Mouse (Mus musculus): ENCODE data around the gene Tex9. TPM values are rescaled to one million over a fixed set of nuclear protein-coding genes. Genes with fewer than 3 reads are reported as not detected.

The Tex9 gene
- polyA plus RNA-seq, 1 experiment from 2014 or later = 19.3 TPM

DNA sequence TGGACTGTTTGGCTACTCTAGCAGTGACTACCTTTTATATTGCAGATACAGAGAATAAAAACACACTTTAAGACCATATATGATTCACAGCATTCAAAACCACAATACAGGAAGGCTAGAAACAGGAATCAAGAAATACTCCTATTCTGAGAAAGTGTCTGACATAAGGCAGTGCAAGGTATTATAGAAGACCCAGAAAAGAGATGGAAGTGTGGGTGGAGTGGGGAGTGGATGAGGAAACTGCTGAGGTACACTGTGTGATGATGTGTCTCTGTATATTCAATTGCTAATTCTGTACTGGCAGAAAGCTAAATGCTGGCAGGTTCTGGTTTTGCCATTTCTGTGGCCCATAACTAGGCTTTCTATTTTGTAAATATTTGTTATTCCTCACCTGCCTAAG, 28.8 kb upstream of the Tex9 start:
- no peak for ATAC-seq (ENCODE audit: insufficient number of reproducible peaks, low FRiP score)

DNA sequence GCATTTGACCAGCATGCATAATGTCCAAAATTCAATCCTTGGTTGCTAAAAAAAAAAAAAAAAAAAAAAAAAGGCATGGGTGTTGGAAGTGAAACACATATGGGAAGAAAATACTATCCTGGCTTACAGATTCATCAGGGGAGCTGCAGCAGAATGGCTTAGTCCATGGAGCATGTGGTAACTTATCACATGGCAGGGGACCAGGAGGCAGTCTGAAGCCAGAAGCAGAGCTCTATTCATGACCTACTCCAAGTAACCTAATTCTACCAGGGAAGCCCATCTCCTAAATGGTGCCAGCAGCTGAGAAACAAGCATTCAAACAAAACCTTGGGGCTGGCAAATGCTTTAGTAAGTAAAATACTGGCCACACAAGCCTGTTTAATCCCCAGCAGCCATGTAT, 27.2 kb upstream of the Tex9 start:
- no peaks in the 10 kb centered on the region for H3K27me3 ChIP-seq (replicated peaks)
- no peaks in the 10 kb centered on the region for H3K36me3 ChIP-seq
- H3K9me3 ChIP-seq (replicated peaks) = no peaks in the 10 kb centered on the region
- no peak for ATAC-seq (ENCODE audit: insufficient number of reproducible peaks, low FRiP score)
- H3K4me1 ChIP-seq (replicated peaks) = no peaks in the 10 kb centered on the region
- no peak overlapping the region for H3K4me2 ChIP-seq
- H3K9ac ChIP-seq = no peak overlapping the region
- no peak overlapping the region for H3K4me3 ChIP-seq
- no peak overlapping the region for H3K27ac ChIP-seq (ENCODE audit: poor library complexity, severe bottlenecking)

More for the DNA sequence above, 28.8 kb upstream of the Tex9 start:
- Histone ChIP-seq H3K9me3 (replicated peaks) (no peaks in the 10 kb centered on the region), H3K4me3 (no peak overlapping the region), H3K4me1 (replicated peaks) (no peaks in the 10 kb centered on the region), H3K27ac (ENCODE audit: poor library complexity, severe bottlenecking) (no peak overlapping the region), H3K4me2 (no peak overlapping the region), H3K9ac (no peak overlapping the region), H3K27me3 (replicated peaks) (no peaks in the 10 kb centered on the region), H3K36me3 (no peaks in the 10 kb centered on the region)

DNA sequence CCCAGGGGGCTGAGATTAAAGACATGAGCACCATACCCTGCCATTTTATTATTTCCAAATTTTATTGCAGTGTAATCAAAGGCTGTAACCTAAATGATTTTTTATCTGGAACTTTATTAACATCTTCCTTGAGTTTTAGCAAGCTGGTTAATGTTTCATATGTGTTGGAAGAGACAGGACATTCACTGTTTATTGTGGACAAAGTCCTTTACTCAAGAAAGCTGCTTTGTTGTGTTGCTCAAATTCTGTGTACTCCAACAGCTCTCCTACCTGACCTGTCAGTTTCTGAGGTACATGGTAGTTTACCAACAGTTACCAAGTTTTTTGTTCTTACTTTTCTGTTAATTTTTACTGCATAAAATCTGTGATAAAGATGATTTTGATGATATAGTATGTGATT, 23.4 kb upstream of the Tex9 start:
- ATAC-seq (ENCODE audit: insufficient number of reproducible peaks, low FRiP score) = no peak
- no peak overlapping the region for H3K4me3 ChIP-seq
- H3K4me2 ChIP-seq = no peak overlapping the region
- no peaks in the 10 kb centered on the region for H3K27me3 ChIP-seq (replicated peaks)
- no peak overlapping the region for H3K9ac ChIP-seq
- no peaks in the 10 kb centered on the region for H3K4me1 ChIP-seq (replicated peaks)
- H3K36me3 ChIP-seq = no peaks in the 10 kb centered on the region
- no peak overlapping the region for H3K27ac ChIP-seq (ENCODE audit: poor library complexity, severe bottlenecking)
- no peaks in the 10 kb centered on the region for H3K9me3 ChIP-seq (replicated peaks)

DNA sequence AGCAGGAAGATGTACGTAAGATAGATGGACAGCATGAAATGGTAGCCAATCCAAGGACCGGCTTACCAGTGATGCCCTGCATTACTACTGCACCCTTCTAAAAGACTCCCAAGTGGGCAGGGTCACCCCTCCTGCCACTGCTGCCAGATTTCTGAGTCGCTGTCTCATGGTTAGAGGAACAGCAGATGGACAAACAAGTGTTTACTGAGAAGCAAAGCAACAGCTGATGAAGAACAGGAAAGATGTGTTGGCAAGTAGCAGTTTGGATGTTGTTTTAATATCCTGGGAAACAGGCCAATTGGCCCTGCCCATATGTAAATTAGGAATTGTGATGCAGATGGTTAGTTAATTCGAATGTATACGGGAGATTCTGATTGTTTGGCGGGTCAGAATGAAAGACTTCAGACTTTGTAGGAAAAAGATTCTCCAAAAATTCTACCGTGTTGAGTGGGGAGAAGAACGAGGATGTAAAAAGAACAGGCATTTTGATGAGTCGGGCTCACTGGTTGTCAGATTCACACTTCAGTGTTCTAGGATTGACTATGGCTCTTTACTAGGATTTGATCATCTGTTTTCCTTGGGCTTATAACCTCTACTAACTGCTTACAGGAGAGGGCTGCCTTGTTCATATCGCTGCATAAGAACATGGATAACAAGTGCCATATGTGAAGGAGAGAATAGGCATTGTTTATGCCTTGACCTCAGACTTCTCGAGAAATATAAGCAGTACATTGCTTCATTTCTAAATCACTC, 20.4 kb upstream of the Tex9 start:
- no peak overlapping the region for H3K27ac ChIP-seq (ENCODE audit: poor library complexity, severe bottlenecking)
- no peak overlapping the region for H3K9ac ChIP-seq
- no peak overlapping the region for H3K4me3 ChIP-seq
- no peaks in the 10 kb centered on the region for H3K4me1 ChIP-seq (replicated peaks)
- H3K9me3 ChIP-seq (replicated peaks) = no peaks in the 10 kb centered on the region
- 60% methylated on average over 11 of the region's 11 CpGs for WGBS
- H3K27me3 ChIP-seq (replicated peaks) = no peaks in the 10 kb centered on the region
- H3K36me3 ChIP-seq = no peaks in the 10 kb centered on the region
- no peak overlapping the region for H3K4me2 ChIP-seq
- no peak for ATAC-seq (ENCODE audit: insufficient number of reproducible peaks, low FRiP score)

DNA sequence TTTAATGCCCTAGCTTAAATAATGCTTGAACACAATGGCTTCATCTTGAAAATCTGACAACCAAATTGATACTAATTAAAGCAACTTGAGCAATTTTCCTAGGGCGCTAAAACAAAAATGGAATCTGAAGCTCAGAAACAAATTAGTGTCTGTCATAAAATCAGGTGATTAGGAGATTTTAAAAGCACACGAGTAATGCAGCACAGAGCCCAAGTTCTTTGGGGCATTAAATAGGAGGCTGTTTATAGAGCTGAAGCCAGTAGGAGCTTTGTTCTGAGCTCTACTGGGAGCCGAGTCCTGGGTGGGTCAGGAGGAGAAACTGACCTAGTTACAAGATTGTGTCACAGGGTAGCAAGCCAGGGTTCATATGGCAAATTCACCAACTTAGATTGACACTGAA, 5.2 kb upstream of the Tex9 start:
- ATAC-seq (ENCODE audit: insufficient number of reproducible peaks, low FRiP score) = no peak
- H3K36me3 ChIP-seq = no peaks in the 10 kb centered on the region
- H3K9me3 ChIP-seq (replicated peaks) = no peaks in the 10 kb centered on the region
- 79% methylated on average over 3 of the region's 3 CpGs for WGBS
- H3K4me1 ChIP-seq (replicated peaks) = no peaks in the 10 kb centered on the region; the same call in 1 of the 2 replicates
- no peak overlapping the region for H3K4me2 ChIP-seq
- no peak overlapping the region for H3K27ac ChIP-seq (ENCODE audit: poor library complexity, severe bottlenecking)
- H3K27me3 ChIP-seq (replicated peaks) = no peaks in the 10 kb centered on the region
- no peak overlapping the region for H3K4me3 ChIP-seq
- H3K9ac ChIP-seq = no peak overlapping the region

DNA sequence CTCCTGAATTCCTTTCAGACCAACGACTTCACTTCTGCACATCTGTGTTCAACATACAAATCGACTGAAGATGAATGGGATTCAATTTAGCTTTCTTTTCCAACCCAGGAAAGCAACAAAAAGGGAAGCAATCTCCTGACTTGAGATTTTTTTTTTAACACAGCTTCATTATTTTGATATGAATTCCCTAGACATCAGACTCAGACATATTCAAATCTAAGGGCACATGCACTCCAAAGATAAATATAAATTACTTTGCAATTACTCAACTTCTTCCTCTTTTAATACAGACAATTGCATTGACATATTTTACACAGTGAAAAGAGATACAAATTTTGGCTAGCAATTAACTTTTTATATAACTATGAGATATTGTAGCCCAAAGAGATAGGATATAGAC, 4.7 kb upstream of the Tex9 start:
- Histone ChIP-seq H3K27me3 (replicated peaks) (no peaks in the 10 kb centered on the region), H3K4me2 (no peak overlapping the region), H3K9me3 (replicated peaks) (no peaks in the 10 kb centered on the region), H3K9ac (no peak overlapping the region), H3K27ac (ENCODE audit: poor library complexity, severe bottlenecking) (no peak overlapping the region), H3K36me3 (no peaks in the 10 kb centered on the region), H3K4me1 (replicated peaks) (no peaks in the 10 kb centered on the region; the same call in 1 of the 2 replicates), H3K4me3 (no peak overlapping the region)
- whole genome bisulfite sequencing = 76% methylated on average over 2 of the region's 2 CpGs
- ATAC-seq (ENCODE audit: insufficient number of reproducible peaks, low FRiP score) = no peak

DNA sequence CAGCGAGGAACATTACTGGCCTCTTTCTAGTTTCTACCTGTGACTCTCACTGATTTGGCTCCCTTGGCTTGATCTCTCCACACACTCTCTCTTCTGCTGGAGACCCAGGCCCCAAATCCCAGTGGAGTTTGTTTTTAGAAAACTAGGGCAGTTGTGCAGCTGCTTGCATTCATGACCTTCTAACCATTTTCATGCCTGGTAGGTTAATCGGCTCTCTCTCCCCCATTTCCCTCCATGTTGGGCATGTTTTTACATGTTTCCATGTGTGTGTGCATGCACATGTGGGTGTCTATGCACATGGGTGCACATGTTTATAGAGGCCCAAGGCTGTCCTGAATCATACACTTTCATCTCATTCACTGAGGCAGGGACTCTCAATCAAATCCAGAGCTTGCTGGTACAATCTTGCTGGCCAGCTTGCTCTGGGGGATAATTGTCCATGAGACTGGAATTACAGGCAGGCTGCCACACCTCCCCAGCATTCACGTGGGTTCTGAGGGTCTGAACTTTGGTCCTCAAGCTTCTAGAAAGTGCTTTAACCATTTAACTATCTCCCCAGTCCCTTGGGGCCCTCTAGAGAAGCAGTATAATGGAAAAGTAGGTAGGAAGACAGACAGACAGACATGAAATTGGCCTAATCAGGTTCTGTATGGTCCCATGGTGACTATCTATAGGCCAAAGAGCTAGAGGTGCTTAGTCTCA, 2.1 kb upstream of the Tex9 start:
- ATAC-seq (ENCODE audit: insufficient number of reproducible peaks, low FRiP score) = no peak
- no peaks in the 10 kb centered on the region for H3K9me3 ChIP-seq (replicated peaks)
- WGBS = 81% methylated on average over 3 of the region's 3 CpGs

DNA sequence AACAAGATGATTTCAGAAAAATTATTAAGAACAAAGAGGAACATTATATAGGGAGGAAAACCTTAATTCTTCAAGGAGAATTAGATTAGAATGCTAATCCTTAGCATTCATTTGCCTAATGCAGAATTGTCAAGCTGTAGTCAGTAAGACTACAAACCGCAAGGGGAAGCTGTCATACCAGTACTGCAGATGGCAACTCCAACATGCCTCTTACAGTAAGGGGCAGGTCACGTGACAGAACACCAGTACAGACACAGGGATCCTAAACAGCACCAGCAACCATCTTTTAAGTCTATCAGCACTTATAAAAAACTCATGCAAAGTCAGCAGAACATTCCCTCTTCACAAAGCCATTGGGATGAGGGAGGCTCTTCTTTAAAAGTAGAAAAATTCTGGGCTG, 1.5 kb upstream of the Tex9 start:
- no peak for ATAC-seq (ENCODE audit: insufficient number of reproducible peaks, low FRiP score)
- no peak overlapping the region for H3K4me2 ChIP-seq
- no peak overlapping the region for H3K9ac ChIP-seq
- 0 out of 2 replicates have a peak, but pooled peaks cover 2% of the 10 kb centered on the region for H3K36me3 ChIP-seq
- H3K27ac ChIP-seq (ENCODE audit: poor library complexity, severe bottlenecking) = no peak overlapping the region
- peaks cover 7% of the 10 kb centered on the region; the same call in 1 of the 2 replicates for H3K4me1 ChIP-seq (replicated peaks)
- 92% methylated on average over 2 of the region's 2 CpGs for WGBS
- H3K27me3 ChIP-seq (replicated peaks) = no peaks in the 10 kb centered on the region
- no peak overlapping the region for H3K4me3 ChIP-seq
- H3K9me3 ChIP-seq (replicated peaks) = no peaks in the 10 kb centered on the region

More for the DNA sequence above, 2.1 kb upstream of the Tex9 start:
- Histone ChIP-seq H3K4me1 (replicated peaks) (peaks cover 7% of the 10 kb centered on the region; the same call in 1 of the 2 replicates), H3K27me3 (replicated peaks) (no peaks in the 10 kb centered on the region), H3K4me2 (no peak overlapping the region), H3K36me3 (0 out of 2 replicates have a peak, but pooled peaks cover 2% of the 10 kb centered on the region), H3K4me3 (no peak overlapping the region), H3K9ac (no peak overlapping the region), H3K27ac (ENCODE audit: poor library complexity, severe bottlenecking) (no peak overlapping the region)

DNA sequence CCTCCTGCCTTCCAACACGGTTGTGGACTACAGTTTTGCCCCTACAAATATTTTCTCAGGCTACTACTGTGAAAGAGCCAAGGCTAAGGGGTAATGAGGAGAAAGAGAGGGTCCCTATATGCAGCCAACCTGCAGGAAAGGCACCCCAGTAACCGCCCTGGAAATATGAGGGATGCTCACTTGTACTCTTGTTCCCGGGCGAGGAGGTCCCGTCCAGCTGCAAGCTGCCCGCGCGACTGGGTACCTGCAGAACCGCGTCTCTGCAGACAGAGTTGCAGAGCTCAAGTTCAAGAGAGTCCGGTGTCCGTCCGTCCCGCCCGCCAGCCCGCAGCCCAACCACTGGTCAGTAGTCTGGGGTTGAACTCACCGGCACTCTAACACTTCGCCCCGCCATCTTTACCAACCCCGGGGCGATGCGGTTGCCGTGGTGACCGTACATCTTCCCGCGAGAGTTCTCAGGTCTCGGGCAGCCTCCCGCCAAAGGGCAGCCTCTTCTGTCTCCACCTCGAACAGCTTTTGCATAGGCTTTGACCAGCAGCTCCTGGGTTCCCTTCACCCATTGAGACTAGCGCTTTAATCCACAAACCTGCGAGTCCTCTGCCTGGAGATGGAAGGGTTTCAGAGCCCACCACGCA, 336 bp downstream of the Tex9 start:
- Histone ChIP-seq H3K9me3 (replicated peaks) (no peaks in the 10 kb centered on the region), H3K4me1 (replicated peaks) (peaks cover 7% of the 10 kb centered on the region; the same call in 1 of the 2 replicates), H3K4me3 (peak overlapping the region; percentile 67), H3K4me2 (peak overlapping the region; percentile 83), H3K27me3 (replicated peaks) (no peaks in the 10 kb centered on the region), H3K36me3 (0 out of 2 replicates have a peak, but pooled peaks cover 6% of the 10 kb centered on the region), H3K9ac (peak overlapping the region; percentile 76), H3K27ac (ENCODE audit: poor library complexity, severe bottlenecking) (peak overlapping the region; percentile 95)
- peak; percentile 92 for ATAC-seq (ENCODE audit: insufficient number of reproducible peaks, low FRiP score)
- WGBS = under 1% methylated on average over 32 of the region's 32 CpGs

DNA sequence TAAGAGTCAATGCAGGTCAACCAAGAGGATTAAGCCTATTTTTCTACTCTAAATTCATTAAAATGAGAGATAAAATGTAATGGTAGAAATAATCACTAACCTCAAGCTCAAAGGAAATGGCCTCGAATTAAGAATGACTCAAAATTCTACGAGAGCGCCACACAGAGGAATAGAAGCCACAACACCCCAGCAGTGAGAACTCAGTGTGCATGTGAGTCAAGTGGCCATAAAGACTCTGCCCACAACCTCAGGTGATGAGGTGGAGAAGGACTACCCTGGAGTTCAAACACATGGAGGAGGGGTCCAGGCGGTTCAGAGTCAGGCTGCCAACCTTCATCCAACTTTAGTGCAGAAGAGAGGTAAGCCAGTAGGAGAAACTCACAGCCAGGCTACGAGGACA, 2.9 kb downstream of the Tex9 start:
- ATAC-seq (ENCODE audit: insufficient number of reproducible peaks, low FRiP score) = no peak
- Histone ChIP-seq H3K36me3 (peaks cover 14% of the 10 kb centered on the region; the same call in 1 of the 2 replicates), H3K4me2 (no peak overlapping the region), H3K27me3 (replicated peaks) (no peaks in the 10 kb centered on the region), H3K4me1 (replicated peaks) (peaks cover 7% of the 10 kb centered on the region; the same call in 1 of the 2 replicates), H3K27ac (ENCODE audit: poor library complexity, severe bottlenecking) (no peak overlapping the region), H3K9me3 (replicated peaks) (no peaks in the 10 kb centered on the region), H3K4me3 (no peak overlapping the region), H3K9ac (no peak overlapping the region)
- WGBS = 88% methylated on average over 5 of the region's 5 CpGs

DNA sequence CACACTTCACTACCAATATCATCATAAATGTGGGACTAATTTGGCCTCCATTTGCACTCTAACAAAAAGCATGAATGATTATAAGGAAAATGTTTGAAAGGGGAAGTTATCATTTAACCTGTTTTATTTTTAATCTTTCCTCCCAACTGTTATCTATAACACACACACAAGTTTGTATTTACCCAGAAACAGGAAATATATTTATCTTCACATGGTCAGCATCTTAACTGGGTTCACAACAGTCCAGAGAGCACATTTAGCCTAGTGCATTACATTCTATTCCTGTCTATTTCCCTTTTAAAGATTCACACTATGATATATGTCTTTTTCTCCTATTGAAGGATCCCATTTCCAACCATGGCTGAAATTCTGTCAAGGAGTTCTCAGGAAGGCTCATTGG, 3.5 kb downstream of the Tex9 start:
- H3K4me1 ChIP-seq (replicated peaks) = peaks cover 7% of the 10 kb centered on the region; the same call in 1 of the 2 replicates
- no peak overlapping the region for H3K4me2 ChIP-seq
- H3K27me3 ChIP-seq (replicated peaks) = no peaks in the 10 kb centered on the region
- peaks cover 17% of the 10 kb centered on the region; the same call in 1 of the 2 replicates for H3K36me3 ChIP-seq
- H3K9ac ChIP-seq = no peak overlapping the region
- no peaks in the 10 kb centered on the region for H3K9me3 ChIP-seq (replicated peaks)
- no peak overlapping the region for H3K4me3 ChIP-seq
- ATAC-seq (ENCODE audit: insufficient number of reproducible peaks, low FRiP score) = no peak
- no peak overlapping the region for H3K27ac ChIP-seq (ENCODE audit: poor library complexity, severe bottlenecking)

Data from heart, embryonic 12.5 days (tissue).